In genomic region chr14:25789207-25789606, GRCm38 (mm10) we compare ENCODE assay signal across 25 mouse cellular contexts. TPM values are rescaled to one million over a fixed set of nuclear protein-coding genes. Genes with fewer than 3 reads are reported as not detected.
DNase-seq lines count a peak whose midpoint lies in the region; ATAC-seq and TF ChIP-seq lines count a peak whose summit lies in the region.
"Had no signal": no experiment of that assay in that cellular context is flagged by ENCODE, and none has a peak within 500 bp of the region (broad histone marks: within the 10 kb centered on the region; RNA-seq: fewer than 3 reads in every experiment).

No protein-coding gene starts in this region.

- dilution Hi-C loops in CH12.LX (cut with MboI; ENCODE audit: extremely low pct_ligation_motif_present, extremely low pct_unique_long_range_greater_than_20kb, low sequenced_read_pairs) = no loop called here

- no peak overlapping the region for H3K4me2 ChIP-seq in CH12.LX (ENCODE audit: insufficient read depth, low read depth, poor library complexity, severe bottlenecking)
- H3K4me2 ChIP-seq in hindbrain, embryonic 13.5 days = no peak overlapping the region
- H3K4me2 ChIP-seq: heart, embryonic 13.5 days; limb, embryonic 13.5 days; liver, embryonic 12.5 days had no signal

- peak; percentile 31 for DNase-seq in CH12.LX (ENCODE audit: extremely low read depth)
- no peak for DNase-seq in adrenal gland, adult 18-20 months (ENCODE audit: low spot score in 2 of 2)
- DNase-seq in urinary bladder, postnatal 10 days (ENCODE audit: low spot score) = no peak
- DNase-seq: adrenal gland, postnatal 36 days; cerebellum, adult 2 months; cerebellum, postnatal 36 days; heart, adult 2 months; kidney, postnatal 25 days; layer of hippocampus, postnatal 36 days; lung, adult 18-20 months; right cerebral cortex, postnatal 25 days; thymus, postnatal 25 days had no signal

- no peaks in the 10 kb centered on the region for H3K27me3 ChIP-seq in CH12.LX (replicated peaks)
- H3K27me3 ChIP-seq in hindbrain, embryonic 13.5 days = no peaks in the 10 kb centered on the region
- H3K27me3 ChIP-seq: heart, embryonic 13.5 days; limb, embryonic 13.5 days; liver, embryonic 12.5 days had no signal

- ATAC-seq in hematopoietic stem cell, adult 5-6 weeks (replicated peaks in 1 of 2; ENCODE audit: insufficient read depth in 1 of 2, low FRiP score in 2 of 2, low TSS enrichment in 1 of 2, low read depth in 1 of 2, poor library complexity in 2 of 2, severe bottlenecking in 2 of 2) = peak; percentile 58 to 76
- ATAC-seq in monocyte, adult 5-6 weeks (replicated peaks; ENCODE audit: insufficient number of reproducible peaks, low FRiP score, low TSS enrichment, poor library complexity, severe bottlenecking) = peak; percentile 90
- ATAC-seq in hindbrain, embryonic 13.5 days (ENCODE audit: low FRiP score) = no peak
- ATAC-seq: forebrain, embryonic 14.5 days; hindbrain, embryonic 16.5 days; intestine, embryonic 16.5 days; liver, embryonic 12.5 days; midbrain, embryonic 16.5 days had no signal

- no peak overlapping the region for H3K4me3 ChIP-seq in CH12.LX (replicated peaks in 1 of 3; ENCODE audit: low read depth in 2 of 3, low read length in 2 of 3, poor library complexity in 1 of 3)
- no peak overlapping the region for H3K4me3 ChIP-seq in bone marrow, adult 2 months (replicated peaks; ENCODE audit: control insufficient read depth, low read depth, low read length)
- no peak overlapping the region for H3K4me3 ChIP-seq in hindbrain, embryonic 13.5 days
- H3K4me3 ChIP-seq: heart, adult 2 months; heart, embryonic 13.5 days; layer of hippocampus, adult 2 months; limb, embryonic 13.5 days; liver, embryonic 12.5 days; midbrain, embryonic 10.5 days had no signal

- H3K36me3 ChIP-seq in CH12.LX (replicated peaks in 1 of 2; ENCODE audit: control insufficient read depth in 1 of 2, insufficient read depth in 1 of 2, low read length in 1 of 2) = no peaks in the 10 kb centered on the region
- H3K36me3 ChIP-seq in hindbrain, embryonic 13.5 days = no peaks in the 10 kb centered on the region
- H3K36me3 ChIP-seq: heart, embryonic 13.5 days; limb, embryonic 13.5 days; liver, embryonic 12.5 days; midbrain, embryonic 10.5 days had no signal

- H3K4me1 ChIP-seq in CH12.LX (ENCODE audit: control insufficient read depth in 1 of 2, insufficient read depth in 2 of 2) = peaks cover 10 to 40% of the 10 kb centered on the region in 2 experiments
- H3K4me1 ChIP-seq in bone marrow, adult 2 months (ENCODE audit: control insufficient read depth, insufficient read depth, low read length) = peaks cover 3% of the 10 kb centered on the region
- no peaks in the 10 kb centered on the region for H3K4me1 ChIP-seq in hindbrain, embryonic 13.5 days (replicated peaks)

- no peak for TF ChIP-seq CTCF in CH12.LX (conservative IDR thresholded peaks at IDR 0.05 in 1 of 2, IDR thresholded peaks at IDR 0.05 in 1 of 2; ENCODE audit: low read depth in 2 of 2, low read length in 2 of 2)
- no peak for TF ChIP-seq CTCF in bone marrow, adult 2 months (IDR thresholded peaks at IDR 0.05; ENCODE audit: control insufficient read depth, insufficient read depth, low read length)

- no peak overlapping the region for H3K9ac ChIP-seq in CH12.LX (ENCODE audit: insufficient read depth, low read depth)
- no peak overlapping the region for H3K9ac ChIP-seq in hindbrain, embryonic 13.5 days
- H3K9ac ChIP-seq: heart, embryonic 13.5 days; limb, embryonic 13.5 days; liver, embryonic 12.5 days had no signal

- H3K9me3 ChIP-seq in CH12.LX (replicated peaks; ENCODE audit: low read length) = no peaks in the 10 kb centered on the region
- no peaks in the 10 kb centered on the region for H3K9me3 ChIP-seq in hindbrain, embryonic 13.5 days
- H3K9me3 ChIP-seq: heart, embryonic 13.5 days; limb, embryonic 13.5 days; liver, embryonic 12.5 days; midbrain, embryonic 10.5 days had no signal

- H3K27ac ChIP-seq in CH12.LX (ENCODE audit: insufficient read depth, low read depth) = no peak overlapping the region
- peak overlapping the region; percentile 29; the same call in 1 of the 2 replicates for H3K27ac ChIP-seq in bone marrow, adult 2 months (ENCODE audit: control insufficient read depth, insufficient read depth, low read depth, low read length, poor library complexity)
- H3K27ac ChIP-seq in hindbrain, embryonic 13.5 days = no peak overlapping the region
- H3K27ac ChIP-seq: heart, adult 2 months; heart, embryonic 13.5 days; layer of hippocampus, adult 2 months; limb, embryonic 13.5 days; liver, embryonic 12.5 days; midbrain, embryonic 10.5 days had no signal

- no peak for TF ChIP-seq RAD21 in CH12.LX (IDR thresholded peaks at IDR 0.05; ENCODE audit: low read depth, low read length)

- in situ Hi-C loops in CH12.LX (cut with MboI; ENCODE audit: low pct_ligation_motif_present, low pct_unique_long_range_greater_than_20kb, low sequenced_read_pairs) = no loop called here

- H3K79me2 ChIP-seq in CH12.LX (replicated peaks; ENCODE audit: control insufficient read depth, extremely low read depth, insufficient read depth, poor library complexity, severe bottlenecking) = no peaks in the 10 kb centered on the region

- no peak for TF ChIP-seq POLR2A in CH12.LX (IDR thresholded peaks at IDR 0.05; ENCODE audit: low read depth, low read length)
- no peak for TF ChIP-seq POLR2A in bone marrow, adult 2 months (IDR thresholded peaks at IDR 0.05; ENCODE audit: borderline replicate concordance, control insufficient read depth, low read depth, low read length)

- no peak; the same call in 1 of the 2 replicates for TF ChIP-seq EP300 in CH12.LX (IDR thresholded peaks at IDR 0.05; ENCODE audit: low read length)

TF ChIP-seq in CH12.LX, 34 proteins besides CTCF, POLR2A, EP300 and RAD21:
- TF ChIP-seq ELF1 (IDR thresholded peaks at IDR 0.05; ENCODE audit: low read depth, low read length) = 0 out of 2 replicates have a peak, but pooled peaks have one; percentile 20
- TF ChIP-seq GABPA (IDR thresholded peaks at IDR 0.05; ENCODE audit: insufficient replicate concordance, low read depth, low read length) = no peak
- no peak for TF ChIP-seq ETS1 (conservative IDR thresholded peaks at IDR 0.05; ENCODE audit: low read depth, low read length)
- no peak for TF ChIP-seq ZKSCAN1 (IDR thresholded peaks at IDR 0.05; ENCODE audit: borderline replicate concordance, low read depth, low read length)

RNA-seq across cellular contexts. Expression of gene Zcchc24, which starts 20.4 kb away (rescaled TPM):
- total RNA-seq in CH12.LX (2012; rRNA removed) (0.04 and 0.08 TPM in 2 replicates), CH12.LX (2014; rRNA removed) (0.05 and 0.09 TPM in 2 replicates)
- polyA plus RNA-seq in CH12.LX (2012; ENCODE audit: insufficient read length, low read depth) = 0.40 and 0.44 TPM in 2 replicates
- 11.3 and 13.5 TPM in 2 replicates for polyA plus RNA-seq in bone marrow, adult 2 months (2011; ENCODE audit: insufficient read depth, insufficient read length, low replicate concordance, missing spikeins)
- 4.2 and 5.3 TPM in 2 replicates for total RNA-seq in hematopoietic stem cell, adult 5-6 weeks (2017)
- total RNA-seq in monocyte, adult 5-6 weeks (2017) = 10.5 to 11.8 TPM (median 10.9 TPM) in 3 replicates
- 10 to 100 TPM; 18.4 to 30.0 TPM for total RNA-seq in adrenal gland, adult 18-20 months (2021)
- 11.9 and 12.2 TPM in 2 replicates for polyA plus RNA-seq in hindbrain, embryonic 13.5 days (2015; fragmentation: Nextera tagmentation; extraction: Ambion mirVana)

RNA-seq across cellular contexts. Expression of gene Anxa11, which starts 52.7 kb away (rescaled TPM):
- 8.4 and 8.8 TPM in 2 replicates for total RNA-seq in CH12.LX (2012; rRNA removed)
- 4.6 and 5.0 TPM in 2 replicates for total RNA-seq in CH12.LX (2014; rRNA removed)
- 31.4 and 35.0 TPM in 2 replicates for polyA plus RNA-seq in CH12.LX (2012; ENCODE audit: insufficient read length, low read depth)
- polyA plus RNA-seq in bone marrow, adult 2 months (2011; ENCODE audit: insufficient read depth, insufficient read length, low replicate concordance, missing spikeins) = 19.9 and 43.0 TPM in 2 replicates
- total RNA-seq in hematopoietic stem cell, adult 5-6 weeks (2017) = 9.8 and 14.7 TPM in 2 replicates
- 7.9 to 21.5 TPM (median 10.8 TPM) in 3 replicates for total RNA-seq in monocyte, adult 5-6 weeks (2017)
- 10 to 100 TPM; 57.3 to 95.1 TPM for total RNA-seq in adrenal gland, adult 18-20 months (2021)
- polyA plus RNA-seq in hindbrain, embryonic 13.5 days (2015; fragmentation: Nextera tagmentation; extraction: Ambion mirVana) = 3.1 and 3.4 TPM in 2 replicates
